Mouse (Mus musculus) kidney, postnatal 0 days (tissue): ENCODE data around the gene Mob3b. TPM values are rescaled to one million over a fixed set of nuclear protein-coding genes. Genes with fewer than 3 reads are reported as not detected.
"Not testable (repeated sequence)": the region's sequence is repeated elsewhere in the genome, so short reads cannot be mapped to it uniquely, and the experiment has no call there.

Source experiments
- ATAC-seq: fragments of 200-750 bp; cut with Nextera tagmentation; replicated peaks from 2 replicates; pipeline ENCODE4 v1.8.0; 2017; ENCODE audit warnings: low read depth, moderate number of reproducible peaks, moderate TSS enrichment, moderate library complexity; ENCODE audit not compliant: low FRiP score
- DNase-seq: peaks from one replicate; pipeline ENCODE4 v3.0.0-alpha.2; 2016; ENCODE audit warnings: low spot score
- H3K27ac ChIP-seq: fragments of 300-500 bp; sonication (generic); 2 replicates; pipeline ENCODE4 v1.5.1; 2014; ENCODE audit warnings: mild to moderate bottlenecking
- H3K27me3 ChIP-seq: fragments of 300-500 bp; sonication (generic); 2 replicates; pipeline ENCODE4 v1.6.1; 2014; ENCODE audit warnings: low read length, mixed read lengths; ENCODE audit not compliant: insufficient read depth
- H3K36me3 ChIP-seq: fragments of 300-500 bp; sonication (generic); 2 replicates; pipeline ENCODE4 v1.6.1; 2014; ENCODE audit warnings: low read length, mixed read lengths; ENCODE audit not compliant: insufficient read depth
- H3K4me1 ChIP-seq: fragments of 300-500 bp; sonication (generic); replicated peaks from 2 replicates; pipeline ENCODE4 v1.6.1; 2014; ENCODE audit warnings: antibody characterized with exemption, low read length, mixed read lengths; ENCODE audit not compliant: insufficient read depth
- H3K4me2 ChIP-seq: fragments of 300-500 bp; sonication (generic); 2 replicates; pipeline ENCODE4 v1.6.1; 2014; ENCODE audit warnings: mild to moderate bottlenecking, low read length, moderate library complexity, mixed read lengths
- H3K4me3 ChIP-seq: fragments of 300-500 bp; sonication (generic); replicated peaks from 2 replicates; pipeline ENCODE4 v1.5.1; 2014; ENCODE audit warnings: low read depth, low read length
- H3K9ac ChIP-seq: fragments of 300-500 bp; sonication (generic); 2 replicates; pipeline ENCODE4 v1.6.1; 2014; ENCODE audit warnings: low read depth, low read length
- H3K9me3 ChIP-seq: fragments of 300-500 bp; sonication (generic); replicated peaks from 2 replicates; pipeline ENCODE4 v1.6.1; 2016; ENCODE audit warnings: low read length, inconsistent platforms, mixed read lengths
- CTCF ChIP-seq: IDR thresholded peaks from 2 replicates; pipeline ENCODE4 v1.5.1; 2016; ENCODE audit warnings: antibody characterized with exemption, low read depth, mild to moderate bottlenecking, moderate library complexity
- WGBS: fragments of 180-500 bp; shearing (Covaris S2); extraction: QIAGEN DNeasy Blood & Tissue Kit; methylation state at CpG from one replicate; pipeline ENCODE4 v1.1.7; 2014; 5-methylcytosine and 5-hydroxymethylcytosine counted together
- polyA plus RNA-seq: library from polyadenylated mRNA; unstranded; fragments of >200 nt; fragmentation: Nextera tagmentation; extraction: Ambion mirVana; gene quantifications from 2 replicates; pipeline ENCODE4 v1.2.1, GENCODE M21; 2015

The Mob3b gene
- polyA plus RNA-seq, 1 experiment from 2014 or later, result 13.1 TPM

GRCm38 (mm10) chr4:34911401-34911800 is 245.9 kb downstream of the Mob3b start:
- Histone ChIP-seq H3K9ac (no peak overlapping the region), H3K4me3 (no peak overlapping the region), H3K36me3 (no peaks in the 10 kb centered on the region), H3K27ac (no peak overlapping the region), H3K9me3 (no peaks in the 10 kb centered on the region), H3K4me1 (no peaks in the 10 kb centered on the region), H3K27me3 (no peaks in the 10 kb centered on the region), H3K4me2 (no peak overlapping the region)
- no peak for ATAC-seq
- no peak for DNase-seq
- WGBS, result 44% methylated on average over 3 of the region's 3 CpGs
- no peak for TF ChIP-seq CTCF

DNA sequence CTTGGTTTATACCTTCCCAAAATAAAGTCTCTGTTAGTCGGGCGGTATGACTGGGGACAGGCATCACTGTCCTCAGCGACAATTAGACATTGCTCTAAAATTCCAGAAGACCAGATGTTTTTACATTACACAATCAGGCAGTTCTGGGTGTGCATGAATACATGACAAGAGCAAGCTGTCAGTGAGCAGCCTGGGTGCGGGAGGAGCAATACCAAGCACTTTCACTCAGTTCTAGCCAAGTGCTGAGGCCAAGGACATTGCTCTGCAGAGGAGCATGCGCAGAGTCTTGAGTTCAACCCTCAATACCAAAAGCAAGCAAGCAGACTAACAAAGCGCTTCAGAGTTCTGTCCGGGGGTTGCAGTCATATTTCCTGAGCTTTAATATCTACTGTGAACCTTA is 249.2 kb downstream of the Mob3b start:
- Histone ChIP-seq H3K36me3 (no peaks in the 10 kb centered on the region), H3K4me3 (no peak overlapping the region), H3K9ac (no peak overlapping the region), H3K4me2 (no peak overlapping the region), H3K27ac (no peak overlapping the region), H3K4me1 (no peaks in the 10 kb centered on the region), H3K27me3 (no peaks in the 10 kb centered on the region), H3K9me3 (no peaks in the 10 kb centered on the region)
- no peak for ATAC-seq
- peak; percentile 40 for DNase-seq
- no peak for TF ChIP-seq CTCF
- WGBS, result 71% methylated on average over 7 of the region's 7 CpGs

- no peak for ATAC-seq
- 46% methylated on average over 14 of the region's 14 CpGs for WGBS
- Histone ChIP-seq H3K4me1 (no peaks in the 10 kb centered on the region), H3K36me3 (no peaks in the 10 kb centered on the region), H3K9ac (no peak overlapping the region), H3K27ac (no peak overlapping the region), H3K4me3 (no peak overlapping the region), H3K27me3 (no peaks in the 10 kb centered on the region), H3K9me3 (no peaks in the 10 kb centered on the region), H3K4me2 (no peak overlapping the region)
- TF ChIP-seq CTCF, result no peak
- peak; percentile 35 for DNase-seq
Observed at GRCm38 (mm10) chr4:34907026-34907425, 250.3 kb downstream of the Mob3b start.

DNA sequence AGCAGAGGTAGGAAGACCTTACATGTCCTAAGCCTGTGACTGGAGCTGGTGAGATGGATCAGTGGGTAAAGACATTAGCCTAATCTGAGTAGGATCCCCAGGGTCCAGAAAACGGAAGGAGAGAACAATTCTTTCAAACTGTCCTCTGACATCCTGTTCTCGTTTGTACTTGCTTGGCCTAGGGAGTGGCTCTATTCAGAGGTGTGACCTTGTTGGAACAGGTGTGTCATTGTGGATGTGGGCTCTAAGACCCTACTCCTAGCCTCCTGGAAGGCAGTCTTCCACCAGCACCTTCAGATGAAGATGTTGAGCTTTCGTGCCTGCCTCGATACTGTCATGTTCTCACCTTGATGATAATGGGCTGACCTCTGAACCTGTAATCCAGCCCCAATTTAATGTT is 251.1 kb downstream of the Mob3b start:
- no peaks in the 10 kb centered on the region for H3K4me1 ChIP-seq
- H3K9ac ChIP-seq, result no peak overlapping the region
- 72% methylated on average over 4 of the region's 4 CpGs for WGBS
- no peaks in the 10 kb centered on the region for H3K36me3 ChIP-seq
- no peak overlapping the region for H3K4me3 ChIP-seq
- ATAC-seq, result no peak
- no peak for TF ChIP-seq CTCF
- no peaks in the 10 kb centered on the region for H3K27me3 ChIP-seq
- no peak overlapping the region for H3K27ac ChIP-seq
- no peak overlapping the region for H3K4me2 ChIP-seq
- no peak for DNase-seq
- no peaks in the 10 kb centered on the region for H3K9me3 ChIP-seq

DNA sequence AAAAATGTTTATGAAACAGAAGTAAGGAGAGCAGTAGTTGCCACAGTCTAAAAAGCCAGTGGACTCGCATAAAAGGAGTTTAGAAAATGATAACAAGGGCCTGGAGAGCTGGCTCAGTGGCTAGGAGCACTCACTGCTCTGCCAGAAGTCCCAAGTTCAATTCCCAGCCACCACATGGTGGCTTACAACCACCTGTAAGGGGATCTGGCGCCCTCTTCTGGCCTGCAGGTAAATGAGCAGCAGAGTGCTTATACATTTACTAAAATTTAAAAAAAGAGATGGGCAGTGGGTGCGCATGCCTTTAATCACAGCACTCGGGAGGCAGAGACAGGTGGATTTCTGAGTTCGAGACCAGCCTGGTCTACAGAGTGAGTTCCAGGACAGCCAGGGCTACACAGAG is 251.9 kb downstream of the Mob3b start:
- 69% methylated on average over 5 of the region's 5 CpGs for WGBS
- H3K27me3 ChIP-seq, result no peaks in the 10 kb centered on the region
- H3K4me1 ChIP-seq, result no peaks in the 10 kb centered on the region
- no peak overlapping the region for H3K9ac ChIP-seq
- H3K27ac ChIP-seq, result no peak overlapping the region
- no peak overlapping the region for H3K4me3 ChIP-seq
- no peaks in the 10 kb centered on the region for H3K36me3 ChIP-seq
- TF ChIP-seq CTCF, result peak; percentile 43
- no peak overlapping the region for H3K4me2 ChIP-seq
- no peaks in the 10 kb centered on the region for H3K9me3 ChIP-seq
- DNase-seq (no peak), ATAC-seq (no peak)

GRCm38 (mm10) chr4:34901582-34901981 is 255.7 kb downstream of the Mob3b start:
- ATAC-seq, H3K9me3 ChIP-seq, H3K9ac ChIP-seq, DNase-seq, H3K27me3 ChIP-seq, H3K4me2 ChIP-seq, H3K4me1 ChIP-seq, H3K36me3 ChIP-seq, H3K27ac ChIP-seq, H3K4me3 ChIP-seq: not testable (repeated sequence)
- WGBS, result 27% methylated on average over 3 of the region's 3 CpGs

- Histone ChIP-seq H3K9me3 (no peaks in the 10 kb centered on the region), H3K4me2 (no peak overlapping the region), H3K9ac (no peak overlapping the region), H3K36me3 (no peaks in the 10 kb centered on the region), H3K27me3 (no peaks in the 10 kb centered on the region), H3K4me1 (no peaks in the 10 kb centered on the region), H3K27ac (no peak overlapping the region), H3K4me3 (no peak overlapping the region)
- WGBS, result 66% methylated on average over 4 of the region's 4 CpGs
- no peak for DNase-seq
- no peak for ATAC-seq
- no peak for TF ChIP-seq CTCF
Observed at GRCm38 (mm10) chr4:34901166-34901565, 256.1 kb downstream of the Mob3b start.
